Mouse (Mus musculus): Measurements from ENCODE around the gene Adgre5. TPM values are rescaled to one million over a fixed set of nuclear protein-coding genes. Genes with fewer than 3 reads are reported as not detected.
A peak's percentile ranks its signal among the peaks of the same experiment; 100 is the strongest.

Adgre5 gene
- total and polyA plus RNA-seq, 2 experiments from 2014 or later = 35.8 to 46.4 TPM

DNA sequence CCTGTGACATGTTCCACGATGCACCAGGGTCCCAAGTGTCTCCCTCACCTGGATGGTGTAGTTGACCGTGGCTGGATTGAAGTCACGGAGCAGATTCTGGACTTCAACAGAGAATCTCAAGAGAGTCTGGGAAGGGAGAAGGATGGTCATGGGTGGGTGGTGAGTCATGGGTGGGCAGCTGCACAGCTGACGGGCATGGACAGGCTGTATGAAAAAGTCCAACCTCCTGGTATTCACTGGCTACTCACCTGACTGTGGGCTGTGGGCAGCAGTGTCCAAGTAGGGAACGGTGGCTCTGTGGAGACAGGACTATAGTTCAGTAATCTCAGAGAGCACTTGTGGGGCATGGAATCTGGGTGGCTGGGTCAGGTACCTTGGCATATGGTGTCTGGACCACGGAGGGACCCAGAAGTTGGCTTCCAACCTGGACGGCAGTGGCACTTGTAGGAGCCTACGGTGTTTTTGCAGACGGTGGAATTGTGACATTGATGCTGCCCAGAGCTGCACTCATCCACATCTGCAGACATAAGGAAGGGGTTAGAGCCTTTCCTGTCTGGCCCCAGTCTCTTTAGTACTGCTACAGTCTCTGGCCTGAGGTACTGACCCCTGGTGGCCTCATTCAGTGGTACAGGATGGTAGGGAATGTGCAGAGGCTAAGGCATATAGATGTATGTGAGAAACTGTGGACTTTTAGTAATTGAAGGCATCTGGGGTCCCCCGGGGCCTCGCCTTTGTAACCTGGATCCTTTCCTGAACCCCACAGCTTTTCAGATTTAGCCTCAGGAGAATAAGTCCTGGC is 11.9 kb downstream of the Adgre5 start:
- DNase-seq (ENCODE audit: low spot score) (no peak), ATAC-seq (ENCODE audit: insufficient read depth, low read depth) (peak; percentile 62; the same call in 1 of the 2 replicates)
- H3K36me3 ChIP-seq (replicated peaks; ENCODE audit: control insufficient read depth, insufficient read depth, low read length) = peaks cover 89% of the 10 kb centered on the region

DNA sequence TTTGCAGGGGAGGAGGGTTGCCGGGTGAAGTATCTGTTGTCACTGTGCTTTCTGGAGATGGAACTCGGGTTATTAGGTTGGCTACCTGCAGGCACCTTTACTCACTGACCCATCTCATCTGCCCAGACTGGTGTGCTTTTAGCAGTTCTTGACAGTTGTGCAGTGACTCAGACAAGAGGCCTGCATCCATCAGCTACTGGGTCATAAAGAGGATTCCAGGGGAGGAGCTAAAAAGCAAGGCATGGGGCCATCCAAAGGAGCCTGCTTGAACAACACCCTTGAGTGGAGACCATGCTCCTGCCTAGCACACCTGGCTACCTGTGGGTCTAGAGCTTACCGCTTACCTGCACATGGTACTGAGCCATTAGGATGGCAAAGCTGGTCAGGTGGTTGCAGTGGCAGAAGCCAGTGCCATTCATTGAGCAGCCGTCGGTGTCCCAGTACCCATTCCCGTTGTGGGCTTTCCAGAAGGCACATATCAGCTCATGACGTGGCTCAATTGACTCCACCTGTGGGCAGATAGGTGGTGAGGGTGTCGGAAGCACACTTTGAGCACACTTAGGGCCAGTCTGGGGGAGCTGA is 15.5 kb downstream of the Adgre5 start:
- Histone ChIP-seq H3K27ac (ENCODE audit: low read depth) (no peak overlapping the region), H3K9me3 (replicated peaks; ENCODE audit: control insufficient read depth, low read length) (no peaks in the 10 kb centered on the region), H3K4me1 (ENCODE audit: control insufficient read depth, insufficient read depth) (no peaks in the 10 kb centered on the region), H3K27me3 (ENCODE audit: control insufficient read depth, insufficient read depth, low read length) (no peaks in the 10 kb centered on the region), H3K9ac (replicated peaks; ENCODE audit: low read depth, low read length) (no peak overlapping the region), H3K4me2 (ENCODE audit: low read depth, low read length) (no peak overlapping the region), H3K36me3 (replicated peaks; ENCODE audit: control insufficient read depth, insufficient read depth, low read length) (peaks cover 92% of the 10 kb centered on the region), H3K4me3 (ENCODE audit: low read depth, low read length) (no peak overlapping the region)
- ATAC-seq (ENCODE audit: insufficient read depth, low read depth) (no peak), DNase-seq (ENCODE audit: low spot score) (no peak)
- no peak for TF ChIP-seq EP300 (IDR thresholded peaks at IDR 0.05; ENCODE audit: low read depth)
- TF ChIP-seq CTCF (IDR thresholded peaks at IDR 0.05; ENCODE audit: low read depth) = no peak
- 90% methylated on average over 8 of the region's 8 CpGs for WGBS

More for the DNA sequence above, 11.9 kb downstream of the Adgre5 start:
- Histone ChIP-seq H3K4me3 (ENCODE audit: low read depth, low read length) (no peak overlapping the region), H3K27ac (ENCODE audit: low read depth) (no peak overlapping the region), H3K4me1 (ENCODE audit: control insufficient read depth, insufficient read depth) (no peaks in the 10 kb centered on the region), H3K9me3 (replicated peaks; ENCODE audit: control insufficient read depth, low read length) (no peaks in the 10 kb centered on the region), H3K27me3 (ENCODE audit: control insufficient read depth, insufficient read depth, low read length) (no peaks in the 10 kb centered on the region), H3K4me2 (ENCODE audit: low read depth, low read length) (no peak overlapping the region), H3K9ac (replicated peaks; ENCODE audit: low read depth, low read length) (no peak overlapping the region)
- WGBS = 67% methylated on average over 11 of the region's 11 CpGs
- TF ChIP-seq EP300 (IDR thresholded peaks at IDR 0.05; ENCODE audit: low read depth) (no peak), CTCF (IDR thresholded peaks at IDR 0.05; ENCODE audit: low read depth) (peak; percentile 72)

DNA sequence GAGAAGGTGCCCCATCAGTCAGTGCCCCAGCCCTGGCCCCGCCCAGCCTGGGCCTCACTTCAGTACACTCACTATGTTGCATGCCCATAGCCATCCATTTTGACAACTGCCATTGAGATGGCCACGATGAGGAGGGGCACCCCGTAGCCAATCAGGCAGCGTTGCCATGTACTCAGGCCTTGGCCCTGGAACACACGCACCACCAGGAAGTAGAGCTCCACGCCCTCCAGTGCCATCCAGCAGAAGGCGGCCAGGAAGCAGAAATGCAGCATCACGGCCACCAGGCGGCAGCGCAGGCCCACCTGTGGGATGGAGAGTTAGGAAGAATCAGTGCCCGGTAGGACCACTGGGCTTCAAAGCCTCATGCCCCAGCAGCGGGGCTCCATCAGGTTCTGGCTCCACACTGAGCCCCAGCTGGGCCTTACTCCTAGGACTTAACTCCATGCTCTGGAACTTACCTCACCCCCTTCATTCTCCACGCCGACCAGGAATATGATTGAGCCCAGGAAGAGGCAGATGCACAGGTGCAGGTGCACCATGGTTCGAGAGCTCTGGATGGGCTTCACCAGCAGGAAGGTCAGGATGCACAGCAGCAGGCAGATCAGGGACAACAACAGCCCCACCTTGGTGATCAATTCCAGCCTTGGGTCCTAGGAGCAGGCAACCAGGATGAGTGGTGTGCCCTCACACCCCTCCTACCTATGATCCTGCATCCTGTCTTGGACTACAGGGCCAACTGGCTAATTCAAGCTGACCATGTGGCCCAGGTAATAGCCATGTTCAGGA is 16.2 kb downstream of the Adgre5 start:
- ATAC-seq (ENCODE audit: insufficient read depth, low read depth) (peak; percentile 67), DNase-seq (ENCODE audit: low spot score) (peak; percentile 74)
- TF ChIP-seq EP300 (IDR thresholded peaks at IDR 0.05; ENCODE audit: low read depth) = no peak
- peak; percentile 96 for TF ChIP-seq CTCF (IDR thresholded peaks at IDR 0.05; ENCODE audit: low read depth)
- Histone ChIP-seq H3K27ac (ENCODE audit: low read depth) (no peak overlapping the region), H3K9me3 (replicated peaks; ENCODE audit: control insufficient read depth, low read length) (no peaks in the 10 kb centered on the region), H3K9ac (replicated peaks; ENCODE audit: low read depth, low read length) (no peak overlapping the region), H3K4me2 (ENCODE audit: low read depth, low read length) (no peak overlapping the region), H3K4me1 (ENCODE audit: control insufficient read depth, insufficient read depth) (no peaks in the 10 kb centered on the region), H3K4me3 (ENCODE audit: low read depth, low read length) (no peak overlapping the region), H3K36me3 (replicated peaks; ENCODE audit: control insufficient read depth, insufficient read depth, low read length) (peaks cover 92% of the 10 kb centered on the region), H3K27me3 (ENCODE audit: control insufficient read depth, insufficient read depth, low read length) (no peaks in the 10 kb centered on the region)
- WGBS = 40% methylated on average over 15 of the region's 15 CpGs

DNA sequence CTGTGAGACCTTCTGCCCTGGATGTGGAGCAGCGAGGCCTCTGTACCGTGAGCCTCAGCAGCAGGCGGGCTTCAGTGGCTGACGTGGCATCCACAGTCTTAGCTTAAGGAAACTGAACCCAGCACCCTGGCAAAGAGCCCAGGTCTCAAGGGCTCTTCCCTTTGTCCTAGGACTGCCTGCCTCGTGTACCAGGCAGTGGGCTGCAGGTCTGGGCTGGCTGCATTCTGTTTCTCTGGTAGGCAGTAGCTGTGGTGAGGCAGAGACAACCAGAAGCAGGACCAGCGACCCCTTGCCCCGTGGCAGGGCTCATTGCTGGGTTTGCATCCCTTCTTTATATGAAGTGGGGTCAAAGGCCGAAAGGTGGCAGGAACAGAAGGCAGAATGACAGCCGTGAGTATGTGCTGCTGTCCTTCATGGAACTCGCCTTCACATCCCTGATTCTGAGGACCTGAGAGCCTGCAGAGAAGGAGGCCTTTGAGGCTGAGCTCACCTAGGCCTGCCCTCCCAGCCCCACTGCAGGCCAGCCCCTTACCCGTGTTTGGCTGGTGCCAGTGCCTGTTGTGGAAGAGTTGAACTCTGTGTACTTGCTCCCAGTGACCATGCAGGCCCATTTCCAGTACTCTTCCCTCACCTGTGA is 17.6 kb downstream of the Adgre5 start:
- Histone ChIP-seq H3K27me3 (ENCODE audit: control insufficient read depth, insufficient read depth, low read length) (no peaks in the 10 kb centered on the region), H3K4me2 (ENCODE audit: low read depth, low read length) (no peak overlapping the region), H3K9me3 (replicated peaks; ENCODE audit: control insufficient read depth, low read length) (no peaks in the 10 kb centered on the region), H3K4me3 (ENCODE audit: low read depth, low read length) (no peak overlapping the region), H3K27ac (ENCODE audit: low read depth) (no peak overlapping the region), H3K9ac (replicated peaks; ENCODE audit: low read depth, low read length) (no peak overlapping the region), H3K4me1 (ENCODE audit: control insufficient read depth, insufficient read depth) (no peaks in the 10 kb centered on the region), H3K36me3 (replicated peaks; ENCODE audit: control insufficient read depth, insufficient read depth, low read length) (peaks cover 89% of the 10 kb centered on the region)
- TF ChIP-seq CTCF (IDR thresholded peaks at IDR 0.05; ENCODE audit: low read depth) (no peak), EP300 (IDR thresholded peaks at IDR 0.05; ENCODE audit: low read depth) (no peak)
- no peak for ATAC-seq (ENCODE audit: insufficient read depth, low read depth)
- 74% methylated on average over 11 of the region's 11 CpGs for WGBS
- DNase-seq (ENCODE audit: low spot score) = no peak

DNA sequence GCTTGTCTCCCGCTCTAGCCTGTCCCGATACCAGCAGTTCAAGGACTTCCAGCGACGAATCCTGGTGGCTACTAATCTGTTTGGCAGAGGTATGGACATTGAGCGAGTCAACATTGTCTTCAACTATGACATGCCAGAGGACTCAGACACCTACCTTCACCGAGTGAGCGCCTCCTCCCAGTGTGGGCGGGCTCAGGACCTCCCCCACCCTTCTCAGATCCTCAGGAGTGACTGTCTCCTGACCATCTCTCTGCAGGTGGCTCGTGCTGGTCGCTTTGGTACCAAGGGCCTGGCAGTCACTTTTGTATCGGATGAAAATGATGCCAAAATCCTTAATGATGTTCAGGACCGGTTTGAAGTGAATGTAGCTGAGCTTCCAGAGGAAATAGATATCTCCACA is 18.5 kb downstream of the Adgre5 start:
- WGBS = 84% methylated on average over 12 of the region's 12 CpGs
- peaks cover 1% of the 10 kb centered on the region; the same call in 1 of the 2 replicates for H3K4me1 ChIP-seq (ENCODE audit: control insufficient read depth, insufficient read depth)
- no peak overlapping the region for H3K9ac ChIP-seq (replicated peaks; ENCODE audit: low read depth, low read length)
- no peaks in the 10 kb centered on the region for H3K27me3 ChIP-seq (ENCODE audit: control insufficient read depth, insufficient read depth, low read length)
- DNase-seq (ENCODE audit: low spot score) (no peak), ATAC-seq (ENCODE audit: insufficient read depth, low read depth) (no peak)
- no peak overlapping the region for H3K4me3 ChIP-seq (ENCODE audit: low read depth, low read length)
- no peaks in the 10 kb centered on the region for H3K9me3 ChIP-seq (replicated peaks; ENCODE audit: control insufficient read depth, low read length)
- H3K36me3 ChIP-seq (replicated peaks; ENCODE audit: control insufficient read depth, insufficient read depth, low read length) = peaks cover 79% of the 10 kb centered on the region
- TF ChIP-seq EP300 (IDR thresholded peaks at IDR 0.05; ENCODE audit: low read depth) (no peak), CTCF (IDR thresholded peaks at IDR 0.05; ENCODE audit: low read depth) (no peak)
- no peak overlapping the region for H3K27ac ChIP-seq (ENCODE audit: low read depth)
- H3K4me2 ChIP-seq (ENCODE audit: low read depth, low read length) = no peak overlapping the region

All from heart, postnatal 0 days (tissue).